Mouse (Mus musculus) liver, embryonic 11.5 days (tissue): ENCODE measurements at regions not wholly inside any gene's neighbourhood (a gene's known extent, or its start where the extent isn't known, plus 50 kb on each side); places are given as distances from the start of the nearest gene placed in this dataset.

Source experiments
- ATAC-seq: fragments of 200-750 bp; cut with Nextera tagmentation; replicated peaks from 2 replicates; pipeline ENCODE4 v1.8.0; 2017; ENCODE audit warnings: moderate number of reproducible peaks, mild to moderate bottlenecking, moderate TSS enrichment, moderate library complexity; ENCODE audit not compliant: low FRiP score
- DNase-seq: peaks from one replicate; pipeline ENCODE4 v3.0.0-alpha.2; 2017; ENCODE audit warnings: low spot score
- H3K27ac ChIP-seq: fragments of 300-500 bp; sonication (generic); 2 replicates; pipeline ENCODE4 v1.5.1; 2014; ENCODE audit warnings: mild to moderate bottlenecking, low read depth, low read length, control low read depth
- H3K27me3 ChIP-seq: fragments of 300-500 bp; sonication (generic); replicated peaks from 2 replicates; pipeline ENCODE4 v1.6.1; 2014; ENCODE audit warnings: low read length, mixed read lengths; ENCODE audit not compliant: control insufficient read depth, insufficient read depth
- H3K36me3 ChIP-seq: fragments of 300-500 bp; sonication (generic); 2 replicates; pipeline ENCODE4 v1.6.1; 2014; ENCODE audit warnings: mild to moderate bottlenecking, low read length, moderate library complexity, mixed read lengths; ENCODE audit not compliant: control insufficient read depth, insufficient read depth
- H3K4me1 ChIP-seq: fragments of 300-500 bp; sonication (generic); replicated peaks from 2 replicates; pipeline ENCODE4 v1.6.1; 2014; ENCODE audit warnings: low read length, mixed read lengths; ENCODE audit not compliant: control insufficient read depth, insufficient read depth
- H3K4me2 ChIP-seq: fragments of 300-500 bp; sonication (generic); 2 replicates; pipeline ENCODE4 v1.6.1; 2014; ENCODE audit warnings: mild to moderate bottlenecking, control low read depth, moderate library complexity
- H3K4me3 ChIP-seq: fragments of 300-500 bp; sonication (generic); 2 replicates; pipeline ENCODE4 v1.5.1; 2014; ENCODE audit warnings: low read depth, low read length, control low read depth
- H3K9ac ChIP-seq: fragments of 300-500 bp; sonication (generic); 2 replicates; pipeline ENCODE4 v1.6.1; 2014; ENCODE audit warnings: low read depth, low read length, control low read depth
- H3K9me3 ChIP-seq: fragments of 300-500 bp; sonication (generic); 2 replicates; pipeline ENCODE4 v1.6.1; 2016; ENCODE audit warnings: low read length, inconsistent platforms, mixed read lengths; ENCODE audit not compliant: control insufficient read depth
- WGBS: fragments of 180-500 bp; shearing (Covaris S2); extraction: QIAGEN DNeasy Blood & Tissue Kit; methylation state at CpG from one replicate; pipeline ENCODE4 v1.1.7; 2014; 5-methylcytosine and 5-hydroxymethylcytosine counted together

DNA sequence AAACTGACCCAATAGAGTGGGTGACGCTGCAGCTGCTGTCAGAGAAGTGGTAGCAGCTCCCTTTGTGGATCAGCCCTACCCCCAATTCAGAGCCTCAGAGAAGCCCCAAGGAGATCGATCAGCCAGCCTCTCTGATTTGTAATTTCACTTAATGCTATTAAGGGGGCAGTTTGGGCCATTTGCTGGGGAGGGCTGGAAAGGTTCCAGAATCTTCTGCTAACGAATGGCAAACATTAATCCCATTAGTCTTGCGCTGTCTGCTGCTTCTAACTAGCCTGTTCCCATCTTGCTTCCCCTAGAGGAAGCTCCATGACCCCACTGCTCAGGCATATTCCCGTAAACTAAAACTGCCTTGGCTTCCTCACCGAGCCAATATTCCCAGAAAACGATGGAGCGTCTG is 59.9 kb upstream of the Lrrn2 start:
- Histone ChIP-seq H3K27ac (no peak overlapping the region), H3K4me3 (no peak overlapping the region), H3K9me3 (no peaks in the 10 kb centered on the region), H3K4me2 (no peak overlapping the region), H3K4me1 (no peaks in the 10 kb centered on the region), H3K27me3 (no peaks in the 10 kb centered on the region), H3K9ac (no peak overlapping the region), H3K36me3 (no peaks in the 10 kb centered on the region)
- ATAC-seq: no peak
- WGBS: 42% methylated on average over 8 of the region's 8 CpGs
- DNase-seq: no peak

DNA sequence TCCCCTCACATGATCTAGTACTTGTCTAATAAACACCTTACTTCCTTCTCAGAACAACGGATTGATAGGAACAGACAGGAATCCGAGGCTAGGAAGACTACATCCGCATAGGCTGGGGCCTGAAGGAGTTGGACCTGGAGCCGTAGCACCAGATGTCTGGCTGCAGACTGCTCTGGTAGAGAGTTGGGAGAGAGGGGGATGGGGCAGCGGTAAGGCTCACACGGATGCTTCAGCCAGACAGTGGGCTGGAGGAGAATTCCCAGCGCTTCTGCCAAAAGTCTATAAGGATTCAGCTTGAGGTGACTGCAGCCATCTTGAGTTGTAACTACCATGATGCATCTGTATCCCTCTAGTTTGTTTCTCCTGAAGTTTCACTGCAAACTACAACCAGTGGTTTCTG is 61.8 kb upstream of the Lrrn2 start:
- no peak for ATAC-seq
- H3K4me3 ChIP-seq: no peak overlapping the region
- no peak for DNase-seq
- no peaks in the 10 kb centered on the region for H3K27me3 ChIP-seq
- no peaks in the 10 kb centered on the region for H3K9me3 ChIP-seq
- H3K4me1 ChIP-seq: no peaks in the 10 kb centered on the region
- H3K4me2 ChIP-seq: no peak overlapping the region
- H3K27ac ChIP-seq: no peak overlapping the region
- WGBS: 49% methylated on average over 7 of the region's 7 CpGs
- H3K36me3 ChIP-seq: no peaks in the 10 kb centered on the region
- no peak overlapping the region for H3K9ac ChIP-seq

DNA sequence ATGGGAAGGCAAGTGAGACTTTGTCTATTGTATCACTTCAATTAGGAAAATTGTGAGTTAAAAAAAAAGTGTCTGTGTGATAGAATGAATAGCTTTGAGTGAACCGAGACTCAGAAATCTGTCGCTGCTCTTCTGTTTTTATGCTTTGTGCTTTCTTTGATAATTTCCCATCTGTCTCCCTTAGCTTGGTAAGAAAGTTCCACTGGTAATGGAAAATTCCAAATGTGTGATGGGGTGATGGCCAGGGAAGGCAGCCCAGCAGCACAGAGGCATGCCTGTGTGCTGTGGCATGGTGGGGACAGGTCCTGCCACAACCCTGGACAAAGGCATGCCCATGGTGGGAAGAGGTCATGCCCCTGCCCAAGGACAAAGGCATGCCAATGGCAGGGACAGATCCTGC is 62.7 kb upstream of the Lrrn2 start:
- H3K4me1 ChIP-seq: no peaks in the 10 kb centered on the region
- ATAC-seq: no peak
- H3K4me2 ChIP-seq: no peak overlapping the region
- no peaks in the 10 kb centered on the region for H3K9me3 ChIP-seq
- no peak overlapping the region for H3K27ac ChIP-seq
- H3K9ac ChIP-seq: no peak overlapping the region
- WGBS: 96% methylated on average over 2 of the region's 2 CpGs
- no peaks in the 10 kb centered on the region for H3K36me3 ChIP-seq
- H3K27me3 ChIP-seq: no peaks in the 10 kb centered on the region
- no peak overlapping the region for H3K4me3 ChIP-seq
- DNase-seq: no peak

DNA sequence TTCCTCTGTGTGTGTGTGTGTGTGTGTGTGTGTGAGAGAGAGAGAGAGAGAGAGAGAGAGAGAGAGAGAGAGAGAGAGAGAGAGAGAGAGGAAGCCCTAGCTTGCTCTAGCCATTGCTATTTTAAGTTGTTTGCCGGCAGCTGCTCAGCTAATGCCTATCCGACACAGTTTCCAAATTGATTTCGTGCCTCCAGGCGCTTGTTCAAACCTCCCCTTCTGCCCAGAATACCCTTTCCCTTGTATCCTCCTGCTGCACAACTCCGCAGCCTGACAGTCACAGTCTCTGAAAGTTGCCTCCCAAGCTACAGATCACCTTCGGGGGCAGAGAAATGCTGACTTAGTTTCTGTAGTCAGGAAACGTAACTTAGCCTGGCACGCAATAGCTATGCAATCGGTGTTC is 63.9 kb upstream of the Nfasc start:
- no peaks in the 10 kb centered on the region for H3K9me3 ChIP-seq
- H3K9ac ChIP-seq: no peak overlapping the region
- H3K4me2 ChIP-seq: no peak overlapping the region
- H3K27me3 ChIP-seq: peaks cover 2% of the 10 kb centered on the region
- no peak for ATAC-seq
- H3K27ac ChIP-seq: no peak overlapping the region
- peak; percentile 22 for DNase-seq
- H3K4me3 ChIP-seq: no peak overlapping the region
- H3K36me3 ChIP-seq: no peaks in the 10 kb centered on the region
- 84% methylated on average over 9 of the region's 9 CpGs for WGBS
- no peaks in the 10 kb centered on the region for H3K4me1 ChIP-seq

DNA sequence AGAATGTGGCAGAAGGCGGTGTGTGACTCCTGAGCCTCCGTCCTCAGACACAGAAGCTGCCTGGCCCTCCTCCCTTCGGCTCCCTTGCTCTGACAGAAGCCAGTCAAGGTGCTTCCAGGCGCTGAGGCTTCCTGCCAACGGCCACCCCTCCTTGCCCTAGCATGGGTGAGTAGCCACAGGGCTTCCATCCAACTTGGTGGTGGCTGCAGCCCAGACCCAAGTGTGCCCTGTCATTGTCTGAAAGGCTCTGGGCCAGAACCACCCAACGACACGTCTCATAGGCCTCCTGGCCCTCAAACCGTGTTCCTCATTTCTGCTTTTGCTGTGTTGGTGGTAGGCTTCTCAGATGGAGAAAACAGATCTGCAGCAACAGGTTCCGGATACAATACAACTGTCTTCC is 62.2 kb upstream of the Nfasc start:
- Histone ChIP-seq H3K36me3 (no peaks in the 10 kb centered on the region), H3K27ac (no peak overlapping the region), H3K4me2 (no peak overlapping the region), H3K9me3 (no peaks in the 10 kb centered on the region), H3K9ac (no peak overlapping the region), H3K27me3 (peaks cover 9% of the 10 kb centered on the region), H3K4me1 (no peaks in the 10 kb centered on the region), H3K4me3 (no peak overlapping the region)
- peak; percentile 24 for DNase-seq
- ATAC-seq: no peak
- WGBS: 72% methylated on average over 9 of the region's 9 CpGs

DNA sequence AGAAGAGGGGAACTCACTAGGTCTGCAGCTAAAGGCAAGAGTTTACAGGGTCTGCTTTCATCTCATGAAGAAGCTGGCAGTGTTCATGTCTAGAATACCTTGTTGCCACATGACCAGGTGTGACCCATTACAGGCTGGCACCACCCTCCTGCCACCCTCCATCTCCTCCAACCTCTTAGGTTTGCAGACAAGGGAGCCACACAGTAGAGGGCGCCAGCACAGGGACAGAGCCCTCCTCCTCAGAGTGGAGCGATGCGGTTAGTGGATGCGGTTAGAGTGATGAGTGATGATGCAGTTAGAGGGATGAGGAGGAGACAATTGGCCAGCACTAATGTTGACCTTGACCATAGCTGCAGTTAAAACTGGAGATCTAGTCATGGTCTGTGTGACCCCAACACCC is 60.8 kb upstream of the Nfasc start:
- Histone ChIP-seq H3K27ac (no peak overlapping the region), H3K9me3 (no peaks in the 10 kb centered on the region), H3K36me3 (no peaks in the 10 kb centered on the region), H3K4me3 (no peak overlapping the region), H3K27me3 (peaks cover 9% of the 10 kb centered on the region), H3K4me2 (no peak overlapping the region), H3K9ac (no peak overlapping the region), H3K4me1 (no peaks in the 10 kb centered on the region)
- 35% methylated on average over 4 of the region's 4 CpGs for WGBS
- ATAC-seq: no peak
- DNase-seq: no peak

DNA sequence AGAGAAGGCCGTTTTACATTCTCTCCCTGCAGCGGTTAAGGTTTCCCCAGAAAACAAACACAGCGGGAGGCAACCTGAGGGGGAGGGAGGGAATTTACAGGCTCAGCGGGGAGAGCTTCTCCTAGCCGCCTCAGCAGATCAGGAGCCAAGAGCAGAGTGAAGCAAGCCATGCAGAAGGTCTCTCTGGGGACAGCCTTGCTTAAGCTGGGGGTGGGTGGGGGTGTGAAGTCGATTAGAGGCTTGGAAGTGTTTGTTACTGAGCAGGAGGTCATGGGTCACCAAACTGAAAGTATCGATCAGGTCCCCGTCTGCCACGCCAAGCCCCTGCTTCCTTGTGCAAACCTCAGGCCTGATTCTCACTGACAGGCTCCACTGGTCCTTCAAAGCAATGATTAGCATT is 58.7 kb upstream of the Nfasc start:
- Histone ChIP-seq H3K4me3 (no peak overlapping the region), H3K27me3 (peaks cover 9% of the 10 kb centered on the region), H3K4me1 (no peaks in the 10 kb centered on the region), H3K27ac (no peak overlapping the region), H3K9ac (no peak overlapping the region), H3K4me2 (no peak overlapping the region), H3K9me3 (no peaks in the 10 kb centered on the region), H3K36me3 (no peaks in the 10 kb centered on the region)
- no peak for ATAC-seq
- peak; percentile 28 for DNase-seq
- WGBS: 4% methylated on average over 9 of the region's 9 CpGs

DNA sequence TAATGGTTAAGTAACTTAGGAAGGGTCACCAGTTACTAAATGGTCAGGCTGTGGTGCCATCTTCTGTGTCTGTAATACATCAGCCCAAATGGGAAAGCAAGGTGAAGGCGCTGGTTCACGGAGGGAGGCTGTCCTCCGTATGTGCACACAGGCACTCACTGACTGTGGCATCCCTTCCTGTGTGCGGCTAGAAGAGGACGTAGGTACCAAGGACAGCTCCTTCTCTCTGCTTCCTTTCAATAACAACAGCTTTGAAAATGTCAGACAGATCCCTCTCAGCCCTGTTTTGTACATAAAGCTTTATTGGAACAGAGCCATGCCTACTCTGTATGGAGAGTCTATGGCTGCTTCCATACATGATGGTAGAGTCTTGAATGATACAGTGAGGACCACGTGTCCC is 57.7 kb upstream of the Nfasc start:
- WGBS: 4% methylated on average over 6 of the region's 6 CpGs
- Histone ChIP-seq H3K36me3 (no peaks in the 10 kb centered on the region), H3K4me3 (no peak overlapping the region), H3K4me2 (no peak overlapping the region), H3K9me3 (no peaks in the 10 kb centered on the region), H3K27me3 (peaks cover 9% of the 10 kb centered on the region), H3K9ac (no peak overlapping the region), H3K4me1 (no peaks in the 10 kb centered on the region), H3K27ac (no peak overlapping the region)
- ATAC-seq (no peak), DNase-seq (no peak)

DNA sequence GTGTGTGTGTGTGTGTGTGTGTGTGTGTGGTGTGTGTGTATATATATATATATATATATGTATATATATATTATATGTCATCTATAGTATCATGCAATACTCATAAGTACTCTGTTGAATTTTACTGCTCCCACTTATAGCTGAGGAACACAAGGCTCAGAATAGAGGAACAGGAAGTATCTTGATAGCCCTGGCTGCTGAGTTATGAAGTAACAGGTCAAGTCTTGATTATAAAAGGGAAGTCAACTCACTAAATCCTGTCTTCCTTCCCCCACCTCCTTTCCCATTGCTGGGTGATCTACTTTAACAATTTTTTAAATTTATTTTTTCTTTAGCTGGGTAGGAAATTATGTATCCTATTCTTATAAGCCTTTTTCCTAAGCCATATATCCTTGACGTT is 52.9 kb upstream of the Nfasc start:
- ATAC-seq (no peak), DNase-seq (no peak)
- Histone ChIP-seq H3K4me3 (no peak overlapping the region), H3K4me1 (no peaks in the 10 kb centered on the region), H3K4me2 (no peak overlapping the region), H3K36me3 (no peaks in the 10 kb centered on the region), H3K9me3 (no peaks in the 10 kb centered on the region), H3K27ac (no peak overlapping the region), H3K27me3 (no peaks in the 10 kb centered on the region; the same call in 1 of the 2 replicates), H3K9ac (no peak overlapping the region)
- 73% methylated on average over 1 of the region's 1 CpGs for WGBS
